ENCODE assay signal across 18 mouse cellular contexts in genomic region chr7:135031466-135031865, GRCm38 (mm10).
DNase-seq lines count a peak whose midpoint lies in the region; ATAC-seq and TF ChIP-seq lines count a peak whose summit lies in the region.
"Had no signal": no experiment of that assay in that cellular context is flagged by ENCODE, and none has a peak within 500 bp of the region (broad histone marks: within the 10 kb centered on the region; RNA-seq: fewer than 3 reads in every experiment).

No protein-coding gene starts in this region.

- H3K27me3 ChIP-seq in forebrain, embryonic 11.5 days (ENCODE audit: control insufficient read depth, insufficient read depth, low read length), result no peaks in the 10 kb centered on the region
- no peaks in the 10 kb centered on the region for H3K27me3 ChIP-seq in forebrain, embryonic 15.5 days
- no peaks in the 10 kb centered on the region for H3K27me3 ChIP-seq in intestine, postnatal 0 days (replicated peaks; ENCODE audit: control insufficient read depth, insufficient read depth, low read length)
- H3K27me3 ChIP-seq in intestine, embryonic 16.5 days (replicated peaks; ENCODE audit: control insufficient read depth, insufficient read depth, low read length), result no peaks in the 10 kb centered on the region
- H3K27me3 ChIP-seq in kidney, embryonic 14.5 days (ENCODE audit: control insufficient read depth, insufficient read depth, low read length), result no peaks in the 10 kb centered on the region
- H3K27me3 ChIP-seq: liver, embryonic 15.5 days; megakaryocyte, embryonic 14.5 days; midbrain, embryonic 15.5 days; neural tube, embryonic 15.5 days; Patski had no signal

- H3K4me1 ChIP-seq in forebrain, embryonic 11.5 days (replicated peaks; ENCODE audit: control insufficient read depth, insufficient read depth, low read length), result no peaks in the 10 kb centered on the region
- no peaks in the 10 kb centered on the region for H3K4me1 ChIP-seq in forebrain, embryonic 15.5 days
- H3K4me1 ChIP-seq in intestine, postnatal 0 days (replicated peaks; ENCODE audit: control insufficient read depth, insufficient read depth, low read length), result no peaks in the 10 kb centered on the region
- H3K4me1 ChIP-seq in intestine, embryonic 16.5 days (ENCODE audit: control insufficient read depth, insufficient read depth, low read length), result no peaks in the 10 kb centered on the region
- H3K4me1 ChIP-seq in kidney, embryonic 14.5 days (ENCODE audit: control insufficient read depth, insufficient read depth, low read length), result peaks cover 25% of the 10 kb centered on the region
- H3K4me1 ChIP-seq: liver, embryonic 15.5 days had no signal

- no peak for ATAC-seq in forebrain, embryonic 11.5 days (replicated peaks; ENCODE audit: low FRiP score)
- ATAC-seq in forebrain, embryonic 15.5 days (replicated peaks), result no peak
- no peak for ATAC-seq in intestine, postnatal 0 days
- no peak for ATAC-seq in intestine, embryonic 16.5 days
- ATAC-seq in kidney, embryonic 14.5 days (ENCODE audit: low FRiP score, low TSS enrichment), result peak; percentile 59; the same call in 1 of the 2 replicates
- ATAC-seq: CD4-positive, CD25-positive, alpha-beta regulatory T cell, adult 4 months; forebrain, embryonic 14.5 days; midbrain, embryonic 15.5 days; Patski had no signal

- intact Hi-C loops in gastrocnemius, postnatal 14 days (cut with DNase I; ENCODE audit: low total_unique reads), result no loop called here

- no peaks in the 10 kb centered on the region for H3K36me3 ChIP-seq in forebrain, embryonic 11.5 days (ENCODE audit: control insufficient read depth, insufficient read depth, low read length)
- no peaks in the 10 kb centered on the region for H3K36me3 ChIP-seq in forebrain, embryonic 15.5 days
- H3K36me3 ChIP-seq in intestine, postnatal 0 days (ENCODE audit: control insufficient read depth, insufficient read depth), result no peaks in the 10 kb centered on the region
- no peaks in the 10 kb centered on the region for H3K36me3 ChIP-seq in intestine, embryonic 16.5 days (ENCODE audit: control insufficient read depth, insufficient read depth, low read length)
- no peaks in the 10 kb centered on the region for H3K36me3 ChIP-seq in kidney, embryonic 14.5 days (ENCODE audit: control insufficient read depth, insufficient read depth, low read length)
- H3K36me3 ChIP-seq: liver, embryonic 15.5 days; midbrain, embryonic 15.5 days; neural tube, embryonic 15.5 days had no signal

- no peak overlapping the region for H3K4me2 ChIP-seq in forebrain, embryonic 11.5 days (ENCODE audit: low read depth, low read length, severe bottlenecking)
- no peak overlapping the region for H3K4me2 ChIP-seq in forebrain, embryonic 15.5 days (replicated peaks)
- no peak overlapping the region for H3K4me2 ChIP-seq in intestine, postnatal 0 days (replicated peaks; ENCODE audit: low read depth)
- no peak overlapping the region for H3K4me2 ChIP-seq in intestine, embryonic 16.5 days (ENCODE audit: low read depth, low read length)
- no peak overlapping the region for H3K4me2 ChIP-seq in kidney, embryonic 14.5 days (replicated peaks; ENCODE audit: low read depth, low read length)
- H3K4me2 ChIP-seq: liver, embryonic 15.5 days; midbrain, embryonic 15.5 days; neural tube, embryonic 15.5 days had no signal

- peak; percentile 22 for DNase-seq in forebrain, embryonic 11.5 days (ENCODE audit: low spot score)
- DNase-seq in kidney, postnatal 36 days, result peak; percentile 56 to 61
- no peak for DNase-seq in gastrocnemius, postnatal 14 days
- DNase-seq: adrenal gland, adult 8-10 months; cerebellum, adult 8-10 months; lung, postnatal 10 days; thymus, postnatal 14 days had no signal

- 71% methylated on average over 3 of the region's 3 CpGs for WGBS in forebrain, embryonic 11.5 days
- WGBS in forebrain, embryonic 15.5 days, result 60% methylated on average over 3 of the region's 3 CpGs
- WGBS in intestine, postnatal 0 days, result 50% methylated on average over 3 of the region's 3 CpGs
- WGBS in intestine, embryonic 16.5 days, result 60% methylated on average over 3 of the region's 3 CpGs
- WGBS in kidney, embryonic 14.5 days, result 54% methylated on average over 3 of the region's 3 CpGs

- no peak overlapping the region for H3K27ac ChIP-seq in forebrain, embryonic 11.5 days (ENCODE audit: low read depth, low read length)
- no peak overlapping the region for H3K27ac ChIP-seq in forebrain, embryonic 15.5 days (replicated peaks)
- no peak overlapping the region for H3K27ac ChIP-seq in intestine, postnatal 0 days (ENCODE audit: low read depth, low read length)
- H3K27ac ChIP-seq in intestine, embryonic 16.5 days (ENCODE audit: low read length), result no peak overlapping the region
- H3K27ac ChIP-seq in kidney, embryonic 14.5 days (ENCODE audit: low read depth, low read length), result no peak overlapping the region
- H3K27ac ChIP-seq: liver, embryonic 15.5 days; midbrain, embryonic 15.5 days; neural tube, embryonic 15.5 days had no signal

- no peak overlapping the region for H3K4me3 ChIP-seq in forebrain, embryonic 11.5 days (ENCODE audit: low read depth, low read length)
- H3K4me3 ChIP-seq in forebrain, embryonic 15.5 days, result no peak overlapping the region
- no peak overlapping the region for H3K4me3 ChIP-seq in intestine, postnatal 0 days (ENCODE audit: low read depth, low read length)
- no peak overlapping the region for H3K4me3 ChIP-seq in intestine, embryonic 16.5 days (ENCODE audit: low read length)
- H3K4me3 ChIP-seq in kidney, embryonic 14.5 days (ENCODE audit: low read length), result no peak overlapping the region
- H3K4me3 ChIP-seq: liver, embryonic 15.5 days; megakaryocyte, embryonic 14.5 days; midbrain, embryonic 15.5 days; neural tube, embryonic 15.5 days had no signal

- TF ChIP-seq CTCF in intestine, postnatal 0 days (IDR thresholded peaks at IDR 0.05; ENCODE audit: low read depth), result peak; percentile 25

- no peak overlapping the region for H3K9ac ChIP-seq in forebrain, embryonic 11.5 days (ENCODE audit: low read length)
- no peak overlapping the region for H3K9ac ChIP-seq in forebrain, embryonic 15.5 days (replicated peaks)
- no peak overlapping the region for H3K9ac ChIP-seq in intestine, postnatal 0 days (ENCODE audit: low read depth, low read length)
- no peak overlapping the region for H3K9ac ChIP-seq in intestine, embryonic 16.5 days (ENCODE audit: low read depth, low read length)
- H3K9ac ChIP-seq in kidney, embryonic 14.5 days (ENCODE audit: low read depth, low read length), result no peak overlapping the region
- H3K9ac ChIP-seq: liver, embryonic 15.5 days; midbrain, embryonic 15.5 days; neural tube, embryonic 15.5 days had no signal

- H3K9me3 ChIP-seq in forebrain, embryonic 11.5 days (ENCODE audit: control insufficient read depth, low read length), result no peaks in the 10 kb centered on the region
- H3K9me3 ChIP-seq in forebrain, embryonic 15.5 days, result no peaks in the 10 kb centered on the region
- no peaks in the 10 kb centered on the region for H3K9me3 ChIP-seq in intestine, postnatal 0 days (ENCODE audit: control insufficient read depth)
- no peaks in the 10 kb centered on the region for H3K9me3 ChIP-seq in intestine, embryonic 16.5 days (ENCODE audit: control insufficient read depth, low read length)
- H3K9me3 ChIP-seq in kidney, embryonic 14.5 days (ENCODE audit: control insufficient read depth, low read length), result no peaks in the 10 kb centered on the region
- H3K9me3 ChIP-seq: liver, embryonic 15.5 days; midbrain, embryonic 15.5 days; neural tube, embryonic 15.5 days had no signal
